Mouse (Mus musculus): ENCODE results near the gene Esrrg.

Esrrg gene

DNA sequence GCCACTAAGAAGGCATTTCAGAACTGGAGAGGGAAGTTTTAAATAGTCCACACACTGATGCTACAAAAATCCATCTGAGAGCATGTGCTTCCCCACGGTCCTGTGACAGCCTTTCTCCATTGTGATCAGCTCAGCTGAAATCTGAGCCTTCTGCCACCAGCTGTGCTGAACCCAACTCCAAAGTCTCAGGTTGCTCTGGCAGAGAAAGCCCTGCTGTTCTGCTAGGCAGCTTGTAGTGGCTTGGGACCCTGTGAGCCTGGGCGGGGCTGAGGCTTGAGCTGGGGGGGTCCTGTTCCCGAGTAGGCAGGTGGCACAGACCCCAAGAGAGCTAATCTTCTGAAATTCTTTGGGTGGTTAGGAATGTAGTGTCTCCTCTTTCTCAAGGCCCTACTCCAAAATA, 299.3 kb downstream of the Esrrg start:
- TF ChIP-seq GATA4 (IDR thresholded peaks at IDR 0.05; ENCODE audit: insufficient replicate concordance, low read length), result no peak

DNA sequence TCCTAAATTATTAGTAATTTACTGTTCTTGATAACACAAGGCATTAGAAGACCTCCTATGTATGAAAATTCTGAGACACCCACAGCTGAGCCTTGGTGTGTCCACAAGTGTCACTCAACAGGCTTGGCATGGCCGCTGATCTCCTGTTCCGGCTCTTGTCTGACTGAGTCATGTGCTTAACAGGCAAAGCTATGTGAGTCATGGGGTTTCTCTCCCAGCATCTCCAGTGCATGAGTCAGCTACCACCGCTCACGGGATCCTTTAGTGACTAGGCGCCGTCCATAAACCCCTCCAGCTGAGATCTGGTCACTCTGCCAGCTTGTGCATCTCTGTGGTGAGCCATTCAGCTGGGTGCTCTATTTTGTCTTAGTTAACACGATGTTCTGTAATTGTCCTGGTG, 302.1 kb downstream of the Esrrg start:
- TF ChIP-seq GATA4 (IDR thresholded peaks at IDR 0.05; ENCODE audit: insufficient replicate concordance, low read length), result no peak

DNA sequence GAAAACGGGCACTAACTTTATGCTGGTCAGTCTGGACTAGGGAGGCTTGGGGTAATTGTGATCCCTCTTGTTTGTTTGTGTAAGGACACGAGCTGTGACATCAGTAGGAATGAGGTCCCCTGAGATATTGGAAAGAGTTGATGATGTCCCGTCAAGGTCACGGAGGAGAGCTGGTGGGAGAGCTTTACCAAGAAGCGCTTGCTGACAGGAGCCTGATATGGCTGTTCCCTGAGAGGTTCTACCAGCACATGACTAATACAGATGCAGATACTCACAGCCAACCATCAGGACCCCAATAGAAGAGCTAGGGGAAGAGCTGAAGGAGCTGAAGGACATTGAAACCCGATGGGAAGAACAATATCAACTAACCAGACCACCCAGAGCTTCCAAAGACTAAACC, 302.6 kb downstream of the Esrrg start:
- TF ChIP-seq GATA4 (IDR thresholded peaks at IDR 0.05; ENCODE audit: insufficient replicate concordance, low read length), result no peak

DNA sequence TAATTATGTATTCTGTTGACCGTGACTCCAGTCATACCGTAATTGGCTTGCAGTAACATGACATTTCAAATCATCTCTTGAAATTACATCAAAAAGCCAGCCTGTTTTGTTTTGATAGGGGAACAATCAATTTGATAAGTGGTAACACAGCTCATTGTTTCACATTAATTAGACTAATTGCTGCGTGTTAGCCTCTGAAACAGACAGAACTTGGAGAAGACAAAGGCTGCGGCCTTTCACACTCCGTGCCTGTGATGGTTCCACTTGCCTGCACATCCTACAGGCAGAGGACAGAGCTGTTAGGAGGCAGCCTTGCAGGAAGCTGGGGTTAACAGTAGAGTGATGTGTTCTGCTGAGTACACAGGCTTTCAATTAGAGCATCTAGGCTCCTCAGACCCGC, 309.7 kb downstream of the Esrrg start:
- TF ChIP-seq GATA4 (IDR thresholded peaks at IDR 0.05; ENCODE audit: insufficient replicate concordance, low read length), result no peak

DNA sequence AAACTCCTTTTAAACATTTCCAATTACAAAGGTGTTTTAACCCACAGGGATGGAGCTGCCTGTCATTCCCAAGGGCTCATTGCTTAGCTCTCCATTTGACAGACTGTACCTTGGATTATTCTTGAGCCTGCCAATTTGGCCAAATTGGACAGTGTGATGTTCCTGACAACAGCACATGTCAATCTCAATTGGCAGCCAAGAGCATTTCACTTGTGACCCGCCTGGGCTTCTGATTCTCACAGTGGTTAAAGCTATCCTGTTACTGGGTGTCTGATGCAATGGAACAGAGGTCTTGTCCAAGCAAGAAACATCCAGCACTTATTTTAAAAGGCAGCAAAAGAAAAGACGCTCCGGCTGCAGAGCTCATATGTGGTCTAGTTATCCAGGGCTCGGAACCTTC, 310.3 kb downstream of the Esrrg start:
- TF ChIP-seq GATA4 (IDR thresholded peaks at IDR 0.05; ENCODE audit: insufficient replicate concordance, low read length), result no peak

DNA sequence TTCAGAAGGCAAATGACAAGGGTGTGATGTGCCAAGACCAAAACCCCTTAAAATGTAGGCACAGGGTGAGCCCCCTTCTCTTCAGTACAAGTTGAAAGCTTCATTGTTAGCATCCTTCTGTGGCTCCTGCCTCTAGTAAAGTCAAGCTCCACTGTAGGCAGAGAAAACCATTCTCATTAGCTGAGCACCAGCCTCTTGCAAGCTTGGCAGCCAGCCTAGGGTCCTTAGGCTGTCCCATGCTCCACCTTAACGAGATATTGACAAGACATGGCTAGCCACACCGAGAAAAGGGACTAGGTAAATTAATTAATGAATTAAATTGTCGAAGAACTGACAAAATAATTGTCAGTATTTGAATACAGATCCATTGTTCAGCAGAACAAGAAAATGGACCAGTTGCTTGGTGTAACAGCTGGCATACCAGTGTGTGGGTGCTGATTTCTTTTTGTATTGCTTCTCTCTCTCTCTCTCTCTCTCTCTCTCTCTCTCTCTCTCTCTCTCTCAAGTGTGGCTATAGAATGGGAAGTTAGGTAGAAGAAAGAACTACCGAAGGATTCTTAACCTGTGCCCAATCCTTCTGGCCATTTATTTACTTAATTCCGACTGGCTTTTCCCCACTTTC, 311.7 kb downstream of the Esrrg start:
- no peak for TF ChIP-seq GATA4 (IDR thresholded peaks at IDR 0.05; ENCODE audit: insufficient replicate concordance, low read length)

DNA sequence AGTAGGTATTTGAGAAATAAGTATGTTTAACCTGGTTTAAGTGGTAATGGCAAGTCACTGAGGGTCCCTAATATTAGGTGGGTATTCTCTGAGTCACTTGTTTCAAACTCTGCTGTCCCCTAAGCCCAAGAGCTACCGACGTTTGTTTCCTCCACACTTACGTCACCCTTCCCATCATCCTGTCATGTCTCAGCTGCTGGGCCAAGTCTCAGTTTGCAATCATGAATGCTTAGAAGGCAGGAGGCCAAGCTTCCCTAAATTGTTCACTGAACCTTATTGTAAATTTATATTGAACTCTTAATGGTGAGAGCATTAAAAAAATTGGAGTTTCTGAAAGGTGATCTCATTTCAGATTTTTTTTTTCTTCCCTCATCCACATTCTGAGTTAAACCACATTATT, 322.6 kb downstream of the Esrrg start:
- TF ChIP-seq GATA4 (IDR thresholded peaks at IDR 0.05; ENCODE audit: insufficient replicate concordance, low read length), result no peak

DNA sequence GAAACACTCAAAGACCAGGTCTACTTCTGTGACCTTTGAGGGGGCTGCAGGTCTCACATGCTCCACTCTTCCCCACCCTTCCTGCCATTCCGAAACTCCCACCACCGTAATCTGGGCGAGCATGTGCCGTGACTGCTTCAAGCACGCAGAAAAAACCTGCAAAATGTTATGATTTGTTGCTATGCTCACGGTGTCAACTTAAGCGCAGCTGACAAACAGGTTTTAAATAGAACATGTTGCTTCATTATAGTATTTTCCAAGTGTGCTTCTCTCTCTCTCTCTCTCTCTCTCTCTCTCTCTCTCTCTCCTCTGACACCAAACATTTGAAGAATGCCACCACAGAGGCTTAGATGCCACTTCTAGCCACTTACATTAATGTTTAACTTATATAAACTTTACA, 330.1 kb downstream of the Esrrg start:
- no peak for TF ChIP-seq GATA4 (IDR thresholded peaks at IDR 0.05; ENCODE audit: insufficient replicate concordance, low read length)

DNA sequence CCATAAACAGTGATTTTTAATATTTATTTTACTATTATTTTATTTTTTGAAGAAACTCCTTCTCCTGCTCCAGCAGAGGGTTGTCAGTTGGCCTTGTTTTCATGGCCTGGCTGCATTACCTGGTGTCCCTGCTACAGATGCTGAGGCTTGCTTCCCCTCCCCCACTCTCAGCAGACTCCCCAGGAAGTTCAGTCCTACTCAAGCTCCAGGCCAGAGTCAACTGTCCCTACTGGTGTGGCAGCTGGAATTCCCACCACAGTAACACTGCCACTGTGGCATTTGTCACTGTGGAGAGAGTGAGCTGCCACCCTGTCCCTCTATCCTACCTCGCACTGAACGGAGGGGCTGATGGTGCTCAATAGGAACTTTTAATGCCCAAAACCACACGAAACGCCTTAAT, 330.5 kb downstream of the Esrrg start:
- no peak for TF ChIP-seq GATA4 (IDR thresholded peaks at IDR 0.05; ENCODE audit: insufficient replicate concordance, low read length)

DNA sequence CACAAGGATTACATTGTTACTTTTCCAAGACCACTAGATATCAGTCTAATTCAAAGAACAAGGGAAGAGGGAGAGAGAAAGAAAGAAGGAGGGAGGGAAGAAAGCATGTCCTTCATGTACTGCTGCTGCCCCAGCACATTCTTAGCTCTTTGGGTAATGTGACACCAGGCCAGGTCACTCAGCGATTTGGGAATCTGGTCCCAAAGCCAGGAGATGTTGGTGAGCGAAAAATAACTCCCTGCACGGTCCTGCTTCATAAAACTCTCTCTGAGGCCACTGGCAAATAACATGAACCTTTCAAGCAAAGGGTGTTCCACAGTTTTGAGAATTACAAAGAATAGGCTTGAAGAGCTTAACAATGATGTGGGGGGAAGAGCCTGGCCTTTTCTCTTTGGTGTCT, 342.9 kb downstream of the Esrrg start:
- TF ChIP-seq GATA4 (IDR thresholded peaks at IDR 0.05; ENCODE audit: insufficient replicate concordance, low read length), result no peak

DNA sequence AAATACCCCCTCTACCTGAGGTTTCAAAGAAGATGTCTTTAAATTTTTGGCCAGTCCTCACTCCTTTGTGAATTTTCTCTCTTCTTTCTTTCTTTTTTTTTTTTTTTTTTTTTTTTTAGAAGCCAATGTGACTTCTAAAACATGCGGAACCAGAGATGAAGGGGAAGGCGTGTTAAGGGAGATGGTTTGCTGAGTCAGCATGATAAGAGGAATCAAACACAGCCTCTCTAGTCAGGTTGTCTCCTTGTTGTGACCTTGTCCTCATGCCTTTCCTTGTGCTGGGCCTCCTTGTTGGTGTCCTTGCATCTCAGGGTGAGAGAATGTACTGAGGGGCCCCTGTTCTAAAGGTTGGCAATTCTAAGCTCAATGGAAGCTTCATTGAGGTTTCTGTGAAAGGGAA, 348.1 kb downstream of the Esrrg start:
- no peak for TF ChIP-seq GATA4 (IDR thresholded peaks at IDR 0.05; ENCODE audit: insufficient replicate concordance, low read length)

DNA sequence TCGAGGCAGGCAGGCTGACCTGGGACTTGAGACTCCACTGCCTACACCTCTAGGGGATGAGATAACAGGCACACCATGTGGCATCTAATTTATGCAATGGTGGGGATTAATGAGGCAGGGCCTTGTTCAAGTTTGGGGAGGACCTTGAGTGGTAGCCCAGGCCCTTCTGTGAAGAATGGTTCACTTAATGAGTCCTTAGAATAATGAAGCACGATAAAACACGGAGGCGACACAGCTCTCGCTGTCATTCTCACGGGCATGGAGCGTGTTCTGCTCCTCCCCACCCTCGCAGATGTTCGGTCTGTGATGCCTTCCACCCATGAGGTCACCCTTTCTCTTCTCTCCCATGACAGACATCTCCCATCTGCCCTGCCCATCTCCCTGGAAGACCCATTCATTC, 350.6 kb downstream of the Esrrg start:
- no peak for TF ChIP-seq GATA4 (IDR thresholded peaks at IDR 0.05; ENCODE audit: insufficient replicate concordance, low read length)

DNA sequence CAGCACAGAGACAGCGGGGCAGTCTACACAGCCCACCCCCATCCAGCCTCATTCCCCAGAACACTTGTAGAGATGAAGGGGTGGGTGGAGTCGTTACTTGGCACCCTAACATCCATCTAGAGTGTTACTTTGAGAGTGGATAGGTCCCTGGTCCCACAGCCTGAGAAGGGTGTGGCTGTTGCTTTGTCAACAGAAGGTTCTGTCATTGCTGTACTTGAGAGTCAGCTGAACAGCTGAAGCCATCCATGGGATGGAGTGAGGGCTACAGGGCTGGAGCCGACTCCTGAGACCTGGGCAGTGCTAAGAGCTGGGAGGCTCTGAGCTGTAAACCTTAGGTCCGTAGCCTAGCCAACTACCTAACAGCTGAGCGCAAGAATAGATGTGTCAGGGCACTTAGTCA, 352.9 kb downstream of the Esrrg start:
- TF ChIP-seq GATA4 (IDR thresholded peaks at IDR 0.05; ENCODE audit: insufficient replicate concordance, low read length), result no peak

DNA sequence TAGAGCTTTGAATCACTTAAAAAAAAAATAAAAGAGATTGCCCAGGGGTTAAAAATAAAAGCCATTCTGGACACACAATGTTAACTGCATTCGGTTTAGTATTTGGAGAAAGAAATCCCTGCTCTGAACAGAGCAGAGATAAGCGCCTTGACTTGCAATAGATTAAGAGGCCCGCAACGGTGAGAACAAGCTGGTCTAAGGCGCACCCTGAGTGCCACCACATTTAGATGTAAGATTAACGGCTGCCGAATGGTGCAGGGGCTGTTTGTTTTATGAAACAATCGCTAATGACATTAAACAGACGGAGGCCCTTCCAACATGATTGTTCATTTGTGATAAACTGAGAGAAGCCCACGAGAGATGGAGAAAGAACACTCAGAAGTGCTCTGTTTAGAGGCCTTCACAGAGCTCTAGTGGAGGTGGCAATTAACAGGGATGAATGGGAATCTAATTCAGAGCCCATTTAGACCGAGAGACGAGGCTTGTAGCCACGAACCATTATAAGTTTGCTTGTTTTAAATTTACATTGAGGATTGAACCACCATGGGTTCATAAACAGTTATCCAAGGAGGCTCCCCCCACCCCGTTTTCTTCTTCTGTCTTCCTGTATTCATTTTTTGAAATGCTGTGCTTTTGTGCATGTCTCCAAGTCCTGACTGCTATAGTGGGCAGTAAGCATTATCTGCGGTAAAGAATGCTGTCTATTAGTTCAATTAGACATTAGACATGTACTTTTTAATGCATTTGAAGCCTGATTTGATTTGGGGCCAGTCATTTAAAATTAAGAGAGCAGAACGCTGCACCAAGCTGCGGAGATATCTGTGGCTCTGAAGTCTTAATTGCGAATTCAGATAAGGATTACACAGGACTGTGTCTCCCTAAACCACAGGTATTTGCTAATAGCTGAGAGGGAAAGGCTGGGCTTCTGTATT, 356.5 kb downstream of the Esrrg start:
- TF ChIP-seq GATA4 (IDR thresholded peaks at IDR 0.05; ENCODE audit: insufficient replicate concordance, low read length), result no peak

DNA sequence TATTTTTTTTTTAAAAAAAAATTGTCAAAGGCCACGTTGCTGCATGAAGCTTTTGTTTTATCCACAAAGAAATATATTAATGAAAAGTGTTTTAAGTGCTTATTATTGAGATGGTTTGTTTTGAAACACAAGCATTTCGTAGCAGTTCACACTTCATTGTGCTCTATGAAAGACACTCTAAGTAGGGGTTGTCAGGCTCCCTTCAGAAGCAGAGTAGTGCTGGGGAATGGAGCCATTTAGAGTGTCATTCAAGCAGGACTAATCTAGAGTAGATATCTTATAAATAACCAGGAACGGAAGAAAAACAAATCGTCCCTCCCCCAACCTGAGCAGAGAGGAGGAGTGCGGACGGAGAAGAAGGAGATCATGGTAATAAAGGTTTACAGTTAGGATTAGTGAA, 357.3 kb downstream of the Esrrg start:
- no peak for TF ChIP-seq GATA4 (IDR thresholded peaks at IDR 0.05; ENCODE audit: insufficient replicate concordance, low read length)

DNA sequence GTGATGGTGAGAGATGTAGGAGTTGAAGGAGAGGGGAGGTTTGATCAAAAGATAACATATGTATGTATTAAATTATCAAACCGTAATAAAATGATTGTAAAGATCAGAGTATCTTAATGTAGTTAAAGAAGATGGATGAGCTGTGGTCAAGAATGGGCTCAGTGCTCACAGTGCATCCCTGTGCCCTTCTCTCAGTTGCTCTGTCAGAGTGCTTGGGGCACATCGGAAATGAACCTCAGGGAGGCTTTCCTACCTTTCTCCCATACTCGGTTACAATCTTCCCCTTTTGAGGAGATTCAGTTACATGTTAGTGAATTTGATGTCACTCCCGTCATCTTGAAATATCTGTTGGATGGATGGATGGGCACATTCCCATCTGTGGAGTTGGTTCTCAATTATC, 359.8 kb downstream of the Esrrg start:
- no peak for TF ChIP-seq GATA4 (IDR thresholded peaks at IDR 0.05; ENCODE audit: insufficient replicate concordance, low read length)

DNA sequence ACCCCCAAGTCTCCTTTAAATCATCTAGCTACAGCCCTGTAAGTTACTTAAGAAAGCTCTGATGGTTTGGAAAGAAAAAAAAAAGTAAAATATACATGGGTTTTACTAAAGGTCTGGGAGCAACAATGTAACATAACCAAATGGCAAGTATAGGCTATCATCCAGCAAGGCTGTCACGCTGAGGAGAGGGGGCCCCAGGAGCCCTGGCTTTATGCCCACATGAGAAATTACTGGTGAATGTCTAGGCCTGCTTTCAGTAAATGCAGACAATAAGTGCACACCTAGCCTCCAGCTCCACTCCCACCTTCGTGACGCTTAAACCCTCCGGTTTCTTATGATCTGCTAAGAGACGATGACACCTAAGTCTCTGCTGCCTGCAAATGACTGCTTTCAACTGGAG, 360.9 kb downstream of the Esrrg start:
- no peak for TF ChIP-seq GATA4 (IDR thresholded peaks at IDR 0.05; ENCODE audit: insufficient replicate concordance, low read length)
